Mouse (Mus musculus) heart, postnatal 0 days (tissue): Measurements from ENCODE around the gene Exosc6. TPM values are rescaled to one million over a fixed set of nuclear protein-coding genes. Genes with fewer than 3 reads are reported as not detected.
A peak's percentile ranks its signal among the peaks of the same experiment; 100 is the strongest.
"Not testable (repeated sequence)": the region's sequence is repeated elsewhere in the genome, so short reads cannot be mapped to it uniquely, and the experiment has no call there.

Experiments
- ATAC-seq: fragments of 200-750 bp; cut with Nextera tagmentation; 2 replicates; pipeline ENCODE4 v1.8.0; 2017; ENCODE audit warnings: low read depth, moderate number of reproducible peaks, moderate library complexity; ENCODE audit not compliant: insufficient read depth
- DNase-seq: peaks from one replicate; pipeline ENCODE4 v3.0.0-alpha.2; 2016; ENCODE audit warnings: low spot score
- H3K27ac ChIP-seq: fragments of 300-500 bp; sonication (generic); 2 replicates; pipeline ENCODE4 v1.5.1; 2014; ENCODE audit warnings: low read depth, mild to moderate bottlenecking
- H3K27me3 ChIP-seq: fragments of 300-500 bp; sonication (generic); 2 replicates; pipeline ENCODE4 v1.6.1; 2014; ENCODE audit warnings: low read length, mixed read lengths; ENCODE audit not compliant: control insufficient read depth, insufficient read depth
- H3K36me3 ChIP-seq: fragments of 300-500 bp; sonication (generic); replicated peaks from 2 replicates; pipeline ENCODE4 v1.6.1; 2014; ENCODE audit warnings: low read length, mixed read lengths; ENCODE audit not compliant: control insufficient read depth, insufficient read depth
- H3K4me1 ChIP-seq: fragments of 300-500 bp; sonication (generic); 2 replicates; pipeline ENCODE4 v1.6.1; 2014; ENCODE audit warnings: antibody characterized with exemption; ENCODE audit not compliant: control insufficient read depth, insufficient read depth
- H3K4me2 ChIP-seq: fragments of 300-500 bp; sonication (generic); 2 replicates; pipeline ENCODE4 v1.6.1; 2014; ENCODE audit warnings: low read depth, mild to moderate bottlenecking, low read length, moderate library complexity
- H3K4me3 ChIP-seq: fragments of 300-500 bp; sonication (generic); 2 replicates; pipeline ENCODE4 v1.5.1; 2014; ENCODE audit warnings: low read depth, low read length
- H3K9ac ChIP-seq: fragments of 300-500 bp; sonication (generic); replicated peaks from 2 replicates; pipeline ENCODE4 v1.6.1; 2014; ENCODE audit warnings: low read depth, low read length, mixed read lengths
- H3K9me3 ChIP-seq: fragments of 300-500 bp; sonication (generic); replicated peaks from 2 replicates; pipeline ENCODE4 v1.6.1; 2016; ENCODE audit warnings: low read length; ENCODE audit not compliant: control insufficient read depth
- CTCF ChIP-seq: IDR thresholded peaks from 2 replicates; pipeline ENCODE4 v1.5.1; 2016; ENCODE audit warnings: antibody characterized with exemption, control low read depth, low read depth
- EP300 ChIP-seq: IDR thresholded peaks from 2 replicates; pipeline ENCODE4 v1.6.1; 2016; ENCODE audit warnings: antibody characterized with exemption, low read depth
- WGBS: fragments of 180-500 bp; shearing (Covaris S2); extraction: QIAGEN DNeasy Blood & Tissue Kit; methylation state at CpG from one replicate; pipeline ENCODE4 v1.1.7; 2014; 5-methylcytosine and 5-hydroxymethylcytosine counted together
- polyA plus RNA-seq: library from polyadenylated mRNA; unstranded; fragments of >200 nt; fragmentation: Nextera tagmentation; extraction: Ambion mirVana; gene quantifications from 2 replicates; pipeline ENCODE4 v1.2.1, GENCODE M21; 2015
- total RNA-seq: library from RNA; depleted of rRNA; stranded (reverse); fragments of >200 nt; gene quantifications from 2 replicates; pipeline ENCODE4 v1.2.3, GENCODE M21; 2014; ENCODE audit warnings: low replicate concordance; rRNA removed

Gene Exosc6
- 7.1 and 17.0 TPM in 2 replicates for total RNA-seq
- polyA plus RNA-seq, result 0.38 and 2.0 TPM in 2 replicates

- Histone ChIP-seq H3K9me3 (no peaks in the 10 kb centered on the region), H3K27ac (peak within 1 kb of the TSS; percentile 71), H3K36me3 (peaks cover 45% of the 10 kb centered on the region), H3K9ac (peak within 1 kb of the TSS; percentile 77), H3K4me3 (peak within 1 kb of the TSS; percentile 94), H3K27me3 (no peaks in the 10 kb centered on the region), H3K4me2 (peak within 1 kb of the TSS; percentile 100), H3K4me1 (peaks cover 10% of the 10 kb centered on the region; the same call in 1 of the 2 replicates)
- TF ChIP-seq CTCF (peak; percentile 93), EP300 (no peak)
- peak; percentile 95 for DNase-seq
- ATAC-seq, result peak; percentile 96
- 1% methylated on average over 56 of the region's 68 CpGs for WGBS
Observed at GRCm38 (mm10) chr8:111056158-111056663, at the start of gene Exosc6. Gene Exosc6 (plus strand): TSS chr8:111056339.

GRCm38 (mm10) chr8:111010230-111010991 lies 45.7 kb upstream of the Exosc6 start:
- not testable (repeated sequence) for H3K27ac ChIP-seq, ATAC-seq, H3K4me1 ChIP-seq, H3K4me2 ChIP-seq, DNase-seq, H3K27me3 ChIP-seq, H3K4me3 ChIP-seq, H3K9me3 ChIP-seq, H3K9ac ChIP-seq
- WGBS, result 75% methylated on average over 8 of the region's 10 CpGs
- peaks cover 45% of the 10 kb centered on the region for H3K36me3 ChIP-seq

GRCm38 (mm10) chr8:111026609-111027008 lies 29.5 kb upstream of the Exosc6 start:
- not testable (repeated sequence) for H3K36me3 ChIP-seq

GRCm38 (mm10) chr8:111027391-111027937 lies 28.7 kb upstream of the Exosc6 start:
- H3K27me3 ChIP-seq, result 0 out of 2 replicates have a peak, but pooled peaks cover 6% of the 10 kb centered on the region
- H3K4me2 ChIP-seq, result peak overlapping the region; percentile 78
- ATAC-seq, result peak; percentile 96
- WGBS, result under 1% methylated on average over 31 of the region's 31 CpGs
- H3K4me3 ChIP-seq, result peak overlapping the region; percentile 79
- TF ChIP-seq CTCF, result no peak
- TF ChIP-seq EP300, result no peak
- H3K4me1 ChIP-seq, result no peaks in the 10 kb centered on the region; the same call in 1 of the 2 replicates
- no peaks in the 10 kb centered on the region for H3K9me3 ChIP-seq
- H3K36me3 ChIP-seq, result no peaks in the 10 kb centered on the region
- DNase-seq, result peak; percentile 87
- peak overlapping the region; percentile 71 for H3K9ac ChIP-seq
- H3K27ac ChIP-seq, result peak overlapping the region; percentile 64

More at GRCm38 (mm10) chr8:111026609-111027008, 29.5 kb upstream of the Exosc6 start:
- H3K27me3 ChIP-seq, H3K9me3 ChIP-seq, H3K4me2 ChIP-seq, H3K9ac ChIP-seq, DNase-seq, H3K4me3 ChIP-seq, ATAC-seq, H3K27ac ChIP-seq, H3K4me1 ChIP-seq: not testable (repeated sequence)
- WGBS, result 82% methylated on average over 1 of the region's 2 CpGs

GRCm38 (mm10) chr8:111029589-111029988 lies 26.6 kb upstream of the Exosc6 start:
- TF ChIP-seq CTCF (no peak), EP300 (no peak)
- H3K36me3 ChIP-seq, result no peaks in the 10 kb centered on the region
- H3K4me1 ChIP-seq, result no peaks in the 10 kb centered on the region; the same call in 1 of the 2 replicates
- no peak overlapping the region for H3K4me2 ChIP-seq
- 37% methylated on average over 4 of the region's 4 CpGs for WGBS
- no peak overlapping the region for H3K27ac ChIP-seq
- H3K27me3 ChIP-seq, result 0 out of 2 replicates have a peak, but pooled peaks cover 6% of the 10 kb centered on the region
- DNase-seq, result no peak
- H3K4me3 ChIP-seq, result no peak overlapping the region
- H3K9ac ChIP-seq, result no peak overlapping the region
- H3K9me3 ChIP-seq, result no peaks in the 10 kb centered on the region
- no peak for ATAC-seq
